Mouse (Mus musculus) neutrophil, adult 5-6 weeks (primary cell): ENCODE data around the gene Gng3. TPM values are rescaled to one million over a fixed set of nuclear protein-coding genes. Genes with fewer than 3 reads are reported as not detected.
A peak's percentile ranks its signal among the peaks of the same experiment; 100 is the strongest.

Experiments
- ATAC-seq: fragments of 151-379, 151-347 bp; 2 replicates; pipeline ENCODE4 v1.8.0; 2017; ENCODE audit warnings: mild to moderate bottlenecking, moderate TSS enrichment; ENCODE audit not compliant: insufficient number of reproducible peaks, poor library complexity, low FRiP score, severe bottlenecking; ENCODE audit errors: extremely low read depth
- total RNA-seq: library from RNA; stranded (forward); fragments of 200-1000 nt; gene quantifications from 2 replicates; pipeline ENCODE4 v1.2.3, GENCODE M21; 2017

Gene Gng3
- total RNA-seq, 1 experiment from 2014 or later, result 0.23 TPM

DNA sequence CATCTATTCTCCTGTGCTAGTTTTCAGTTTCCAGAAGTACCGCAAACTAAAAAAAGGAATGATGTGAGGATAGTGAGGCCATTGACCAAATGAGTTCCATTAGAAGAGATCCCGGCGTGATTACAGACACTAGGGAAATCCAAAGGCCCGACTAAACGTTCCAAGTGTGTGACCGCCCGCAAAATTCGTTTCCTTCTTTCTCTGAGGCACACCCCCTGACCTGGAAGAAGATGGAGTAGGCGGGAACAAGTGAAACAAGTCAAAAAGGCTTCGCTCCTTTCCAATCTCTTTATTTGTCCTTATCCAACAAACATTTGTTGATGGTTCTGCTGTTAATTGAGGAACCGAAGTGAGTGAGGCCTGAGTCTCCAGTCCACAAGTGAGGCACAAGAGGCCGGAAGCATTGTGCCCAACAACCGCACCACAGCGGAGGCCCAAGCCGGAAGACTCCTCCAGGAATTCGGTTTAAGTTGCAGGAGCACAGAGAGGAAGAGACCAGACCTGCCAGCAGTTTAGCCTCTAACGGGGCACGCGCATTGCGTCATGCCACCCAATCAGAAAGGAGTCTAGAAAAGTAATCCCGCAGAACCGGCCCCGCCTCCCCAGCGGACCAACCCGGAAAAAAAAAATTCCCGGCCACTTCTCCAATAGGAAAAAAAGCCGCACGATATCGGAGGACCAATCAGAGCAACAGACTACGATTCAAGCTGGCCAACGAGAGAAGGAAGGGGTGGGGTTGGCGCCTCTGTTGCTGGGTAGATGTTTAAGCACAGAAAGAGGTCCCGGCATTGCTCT is 20.0 kb downstream of the Gng3 start, which contains the start of gene Ttc9c:
Ttc9c (minus strand) TSS at position 533 of the 795 bp plus-strand sequence.
- ATAC-seq, result peak; percentile 68

GRCm38 (mm10) chr19:8818301-8818798 is 20.6 kb downstream of the Gng3 start:
- no peak for ATAC-seq

DNA sequence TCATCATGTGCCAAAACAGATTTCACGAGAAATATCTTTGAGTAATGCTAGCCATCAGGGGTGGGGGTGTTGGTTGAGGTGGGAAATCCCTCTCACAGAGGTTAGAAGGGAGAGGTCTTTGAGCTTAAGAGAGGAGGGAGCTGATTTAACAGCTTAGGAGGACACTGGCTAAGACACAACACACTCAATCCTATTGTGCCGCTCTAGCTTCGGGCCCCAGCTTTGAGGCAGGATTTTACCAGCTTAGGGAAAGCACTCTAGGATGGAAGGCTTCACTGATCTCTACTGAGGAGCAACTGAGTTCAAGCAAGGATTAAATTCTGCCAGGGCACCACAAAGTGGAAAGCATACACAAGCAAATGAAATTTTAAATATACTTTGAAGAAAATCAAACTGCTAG is 22.0 kb downstream of the Gng3 start:
- no peak for ATAC-seq

GRCm38 (mm10) chr19:8815812-8816211 is 23.2 kb downstream of the Gng3 start:
- no peak for ATAC-seq

GRCm38 (mm10) chr19:8806810-8807209 is 32.2 kb downstream of the Gng3 start:
- no peak for ATAC-seq

DNA sequence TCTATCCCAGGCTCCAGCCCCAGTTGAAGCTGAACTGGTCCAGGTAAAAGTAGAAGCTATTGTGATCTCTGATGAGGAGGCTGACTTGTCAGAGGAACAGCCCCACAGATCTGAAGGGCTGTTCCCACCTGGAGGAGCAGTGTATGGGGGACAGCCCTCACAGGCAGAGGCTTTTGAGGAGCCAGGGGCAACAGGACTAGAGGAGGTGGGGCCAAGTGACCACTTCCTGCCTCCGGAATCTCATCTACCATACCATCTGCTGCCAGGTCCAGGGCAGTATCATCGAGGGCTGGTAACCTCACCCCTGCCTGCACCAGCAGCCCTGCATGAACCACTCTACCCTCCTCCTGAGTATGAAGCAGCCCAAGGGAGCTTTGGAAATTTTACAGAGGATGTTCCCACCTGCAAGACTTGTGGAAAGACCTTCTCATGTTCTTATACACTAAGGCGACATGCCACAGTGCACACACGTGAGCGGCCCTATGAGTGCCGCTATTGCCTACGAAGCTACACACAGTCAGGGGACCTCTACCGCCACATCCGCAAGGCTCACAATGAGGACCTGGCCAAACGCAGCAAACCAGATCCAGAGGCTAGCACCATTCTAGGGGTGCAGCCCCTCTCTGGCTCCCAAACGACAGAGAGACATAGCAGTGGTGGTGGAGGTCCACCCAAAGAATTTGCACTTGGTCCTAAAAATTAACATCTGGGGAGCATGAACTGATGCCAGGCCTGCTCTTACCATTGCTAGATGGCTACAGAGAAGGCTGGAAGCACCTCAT is 34.9 kb downstream of the Gng3 start:
- no peak for ATAC-seq

- no peak for ATAC-seq
Observed at GRCm38 (mm10) chr19:8803204-8803780, 35.7 kb downstream of the Gng3 start.

DNA sequence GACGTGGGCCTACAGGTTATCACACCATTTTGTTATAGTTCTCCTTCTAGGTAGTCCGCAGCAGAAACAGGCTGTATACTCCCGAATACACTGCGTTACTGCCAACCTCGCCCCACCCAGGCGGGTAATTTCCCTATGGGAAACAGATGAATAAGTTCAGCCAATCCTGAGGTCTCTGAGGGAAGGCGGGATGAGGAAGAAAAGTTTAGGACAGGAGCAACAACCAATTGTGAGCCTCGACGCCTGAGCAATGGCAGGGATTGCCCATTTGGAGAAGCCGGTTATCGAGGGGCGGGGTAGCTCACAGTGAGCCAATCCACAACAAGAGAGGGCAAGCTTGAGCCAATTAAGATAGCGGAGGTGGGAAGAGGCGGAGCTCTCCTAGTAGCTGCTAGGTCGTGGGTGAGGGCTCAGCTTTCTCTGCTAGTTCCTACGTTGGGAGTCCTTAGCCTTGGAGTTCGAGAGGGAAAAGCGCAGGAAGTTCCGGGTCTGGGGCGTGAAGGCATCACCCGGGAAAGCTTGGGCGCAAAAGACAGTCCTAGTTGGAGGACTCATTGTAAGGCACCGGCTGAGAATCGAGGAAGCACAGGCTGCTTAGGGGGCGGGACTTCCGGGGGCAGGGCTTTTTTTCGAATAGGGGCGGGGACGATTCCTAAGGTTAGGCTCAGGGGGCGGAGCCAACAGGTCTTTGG is 36.7 kb downstream of the Gng3 start, which contains the start of gene Zbtb3:
Zbtb3 (plus strand) TSS at position 426 of the 692 bp plus-strand sequence.
- ATAC-seq, result peak; percentile 92

GRCm38 (mm10) chr19:8798947-8799315 is 40.1 kb downstream of the Gng3 start:
- no peak for ATAC-seq

DNA sequence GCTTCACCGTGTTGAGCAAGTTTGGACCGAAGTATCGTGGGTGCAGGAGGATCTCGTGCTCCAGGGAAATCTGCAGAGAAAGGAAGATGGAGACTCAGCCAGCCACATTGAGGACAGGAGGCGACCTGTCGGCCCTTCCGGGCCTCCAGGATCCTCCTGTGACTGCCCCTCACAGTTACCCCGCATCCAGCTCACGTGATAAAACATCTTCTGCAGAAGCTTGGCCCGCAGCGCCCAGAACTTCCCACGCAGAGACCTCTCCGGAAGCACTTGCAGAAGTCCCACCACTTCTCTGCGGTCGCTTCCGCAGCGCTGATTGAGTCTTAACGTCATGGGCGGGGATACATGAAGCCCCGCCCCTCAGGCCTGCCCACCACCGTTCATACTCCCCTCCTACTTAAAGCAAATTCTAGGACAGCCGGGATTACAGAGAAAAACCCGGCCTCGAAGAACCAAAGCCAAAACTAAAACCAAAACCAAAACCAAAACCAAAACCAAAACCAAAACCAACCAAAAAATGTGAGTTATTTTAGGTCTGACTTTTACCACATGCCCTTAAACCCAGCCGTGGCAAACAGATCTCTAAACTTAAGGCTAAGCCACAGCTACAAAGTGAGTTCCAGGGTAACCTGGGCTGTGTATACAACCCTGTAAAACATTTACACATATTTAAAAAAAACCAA is 40.6 kb downstream of the Gng3 start, which contains the start of gene Polr2g:
Polr2g (minus strand) TSS at position 314 of the 683 bp plus-strand sequence.
- peak; percentile 63 for ATAC-seq

DNA sequence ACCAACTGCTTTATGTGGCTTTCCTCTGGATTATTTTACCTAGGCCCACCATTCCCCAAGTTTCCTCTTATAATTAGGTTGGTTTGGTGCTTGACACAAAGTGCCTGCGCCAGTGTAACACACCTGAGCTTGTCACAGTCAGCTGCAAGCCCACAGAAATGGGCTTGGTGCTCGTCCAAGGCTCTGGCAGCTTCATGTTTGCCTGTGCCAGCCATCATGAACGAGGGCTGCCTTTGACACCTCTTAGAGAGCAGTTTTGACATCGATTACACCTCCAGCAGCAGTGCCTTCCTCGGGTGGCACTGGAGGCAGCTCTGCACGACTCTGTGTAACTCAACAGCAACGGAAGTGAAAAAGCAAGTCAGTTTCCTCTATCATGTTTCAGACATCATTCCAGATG is 48.8 kb downstream of the Gng3 start:
- ATAC-seq, result no peak

DNA sequence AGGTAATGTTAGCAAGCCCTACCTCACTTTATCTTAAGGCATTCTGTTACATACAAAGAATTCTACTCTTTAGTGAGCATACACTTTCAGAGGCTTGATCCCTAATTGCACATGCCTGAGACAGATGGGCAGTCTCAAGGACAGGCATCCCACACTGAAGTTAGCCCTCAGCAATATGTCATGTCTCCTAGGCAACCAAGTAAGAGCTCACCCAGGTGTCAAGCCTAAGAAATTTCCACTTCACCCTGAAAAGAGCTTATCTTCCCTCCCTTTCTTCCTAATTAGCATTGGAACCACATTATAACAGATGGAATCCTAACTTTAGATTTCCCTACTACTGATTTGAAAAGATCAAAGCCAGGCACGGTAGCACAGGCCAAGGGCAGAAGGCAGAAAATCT is 49.8 kb downstream of the Gng3 start:
- ATAC-seq, result no peak

- no peak for ATAC-seq
Observed at GRCm38 (mm10) chr19:8788521-8788920, 50.5 kb downstream of the Gng3 start.

Other genes with a start within 250 kb of the Gng3 start
- gene Slc22a8, start 247.9 kb downstream of the Gng3 start, total RNA-seq, result not detected in 2 replicates
- not detected in 2 replicates for gene Slc22a6, start 221.2 kb downstream of the Gng3 start, total RNA-seq
- not detected in 2 replicates for gene Chrm1, start 175.4 kb downstream of the Gng3 start, total RNA-seq
- 62.0 and 69.6 TPM in 2 replicates for gene Slc3a2, start 115.8 kb downstream of the Gng3 start, total RNA-seq
- 36.4 and 46.0 TPM in 2 replicates for gene Wdr74, start 103.4 kb downstream of the Gng3 start, total RNA-seq
- 7.2 TPM in 1 of 2 replicates, not detected in the other for gene 1700092M07Rik, start 98.5 kb downstream of the Gng3 start, total RNA-seq
- 144 and 149 TPM in 2 replicates for gene Stx5a, start 97.8 kb downstream of the Gng3 start, total RNA-seq
- gene Nxf1, start 82.1 kb downstream of the Gng3 start, total RNA-seq, result 183 and 187 TPM in 2 replicates
- 15.5 and 16.6 TPM in 2 replicates for gene Tmem223, start 68.2 kb downstream of the Gng3 start, total RNA-seq
- gene Tmem179b, start 64.7 kb downstream of the Gng3 start, total RNA-seq, result 80.4 and 111 TPM in 2 replicates
- 9.2 and 11.6 TPM in 2 replicates for gene Taf6l, start 52.8 kb downstream of the Gng3 start, total RNA-seq
- gene Polr2g, start 40.6 kb downstream of the Gng3 start, total RNA-seq, result 30.0 and 32.5 TPM in 2 replicates
- gene Zbtb3, start 36.6 kb downstream of the Gng3 start, total RNA-seq, result 2.5 and 4.2 TPM in 2 replicates
- gene Ttc9c, start 19.9 kb downstream of the Gng3 start, total RNA-seq, result 46.0 and 48.2 TPM in 2 replicates
- 110 and 115 TPM in 2 replicates for gene Hnrnpul2, start 19.2 kb downstream of the Gng3 start, total RNA-seq
- gene AC129217.1, start 9.4 kb downstream of the Gng3 start, total RNA-seq, result 33.6 and 50.5 TPM in 2 replicates
- 15.8 and 22.6 TPM in 2 replicates for gene Bscl2, start 1.7 kb downstream of the Gng3 start, total RNA-seq
- not detected in 2 replicates for gene Lrrn4cl, start 11.6 kb upstream of the Gng3 start, total RNA-seq
- 167 TPM in 2 replicates for gene Ubxn1, start 32.3 kb upstream of the Gng3 start, total RNA-seq
- 38.4 and 59.9 TPM in 2 replicates for gene Uqcc3, start 41.7 kb upstream of the Gng3 start, total RNA-seq
- 13.4 and 31.1 TPM in 2 replicates for gene Lbhd1, start 44.5 kb upstream of the Gng3 start, total RNA-seq
- gene Gm49403, start 44.7 kb upstream of the Gng3 start, total RNA-seq, result not detected in 2 replicates
- 57.6 and 75.0 TPM in 2 replicates for gene 1810009A15Rik, start 49.7 kb upstream of the Gng3 start, total RNA-seq
- gene Gm49416, start 49.7 kb upstream of the Gng3 start, total RNA-seq, result not detected in 2 replicates
- gene Ints5, start 53.8 kb upstream of the Gng3 start, total RNA-seq, result 9.0 and 9.2 TPM in 2 replicates
- 62.1 and 69.2 TPM in 2 replicates for gene Ganab, start 58.9 kb upstream of the Gng3 start, total RNA-seq
- 46.6 and 47.5 TPM in 2 replicates for gene B3gat3, start 81.2 kb upstream of the Gng3 start, total RNA-seq
- gene Rom1, start 90.2 kb upstream of the Gng3 start, total RNA-seq, result 2.6 and 3.1 TPM in 2 replicates
- gene Eml3, start 90.4 kb upstream of the Gng3 start, total RNA-seq, result 75.3 and 92.8 TPM in 2 replicates
- gene Mta2, start 102.7 kb upstream of the Gng3 start, total RNA-seq, result 165 and 169 TPM in 2 replicates
- 25.9 and 29.6 TPM in 2 replicates for gene Tut1, start 114.7 kb upstream of the Gng3 start, total RNA-seq
- gene Eef1g, start 127.8 kb upstream of the Gng3 start, total RNA-seq, result 345 and 391 TPM in 2 replicates
- gene Ahnak, start 150.1 kb upstream of the Gng3 start, total RNA-seq, result 181 and 193 TPM in 2 replicates
- not detected in 2 replicates for gene Scgb1a1, start 248.8 kb upstream of the Gng3 start, total RNA-seq